Mouse (Mus musculus): ENCODE data around the gene Eaf2. TPM values are rescaled to one million over a fixed set of nuclear protein-coding genes. Genes with fewer than 3 reads are reported as not detected.

Eaf2 gene
- polyA plus RNA-seq, 1 experiment from 2014 or later = 1.8 TPM

GRCm38 (mm10) chr16:36798334-36798733 lies 76.5 kb downstream of the Eaf2 start:
- no peaks in the 10 kb centered on the region for H3K27me3 ChIP-seq
- no peak for ATAC-seq (ENCODE audit: insufficient number of reproducible peaks, insufficient read depth, low FRiP score, low TSS enrichment)
- WGBS = 69% methylated on average over 2 of the region's 2 CpGs
- H3K9ac ChIP-seq = no peak overlapping the region
- H3K9me3 ChIP-seq = no peaks in the 10 kb centered on the region
- H3K4me3 ChIP-seq = no peak overlapping the region
- no peak overlapping the region for H3K27ac ChIP-seq
- H3K4me2 ChIP-seq (replicated peaks) = no peak overlapping the region
- H3K4me1 ChIP-seq = no peaks in the 10 kb centered on the region
- no peaks in the 10 kb centered on the region for H3K36me3 ChIP-seq

- no peak overlapping the region for H3K27ac ChIP-seq
- H3K4me3 ChIP-seq = no peak overlapping the region
- H3K9ac ChIP-seq = no peak overlapping the region
- no peaks in the 10 kb centered on the region for H3K27me3 ChIP-seq
- no peaks in the 10 kb centered on the region for H3K9me3 ChIP-seq
- no peaks in the 10 kb centered on the region for H3K4me1 ChIP-seq
- H3K36me3 ChIP-seq = no peaks in the 10 kb centered on the region
- no peak for ATAC-seq (ENCODE audit: insufficient number of reproducible peaks, insufficient read depth, low FRiP score, low TSS enrichment)
- H3K4me2 ChIP-seq (replicated peaks) = no peak overlapping the region
- WGBS = 65% methylated on average over 2 of the region's 2 CpGs
Observed at GRCm38 (mm10) chr16:36794976-36795375, 79.8 kb downstream of the Eaf2 start.

GRCm38 (mm10) chr16:36790166-36790565 lies 84.6 kb downstream of the Eaf2 start:
- no peak overlapping the region for H3K27ac ChIP-seq
- no peak for ATAC-seq (ENCODE audit: insufficient number of reproducible peaks, insufficient read depth, low FRiP score, low TSS enrichment)
- H3K27me3 ChIP-seq = no peaks in the 10 kb centered on the region

GRCm38 (mm10) chr16:36786466-36786865 lies 88.3 kb downstream of the Eaf2 start:
- no peak overlapping the region for H3K4me3 ChIP-seq
- no peak overlapping the region for H3K9ac ChIP-seq
- no peaks in the 10 kb centered on the region for H3K9me3 ChIP-seq
- WGBS = 84% methylated on average over 7 of the region's 7 CpGs
- no peak overlapping the region for H3K4me2 ChIP-seq (replicated peaks)
- H3K36me3 ChIP-seq = no peaks in the 10 kb centered on the region
- no peaks in the 10 kb centered on the region for H3K4me1 ChIP-seq
- H3K27ac ChIP-seq = no peak overlapping the region
- no peak for ATAC-seq (ENCODE audit: insufficient number of reproducible peaks, insufficient read depth, low FRiP score, low TSS enrichment)
- H3K27me3 ChIP-seq = no peaks in the 10 kb centered on the region

More at GRCm38 (mm10) chr16:36790166-36790565, 84.6 kb downstream of the Eaf2 start:
- H3K9me3 ChIP-seq = no peaks in the 10 kb centered on the region
- H3K9ac ChIP-seq = no peak overlapping the region
- no peaks in the 10 kb centered on the region for H3K36me3 ChIP-seq
- WGBS = 72% methylated on average over 4 of the region's 4 CpGs
- no peak overlapping the region for H3K4me2 ChIP-seq (replicated peaks)
- no peak overlapping the region for H3K4me3 ChIP-seq
- no peaks in the 10 kb centered on the region for H3K4me1 ChIP-seq

GRCm38 (mm10) chr16:36784594-36785313 lies 90.0 kb downstream of the Eaf2 start, which contains the start of gene Slc15a2:
Gene Slc15a2, minus strand, starts transcription at chr16:36784962.
- Histone ChIP-seq H3K9ac (no peak within 1 kb of the TSS), H3K9me3 (no peaks in the 10 kb centered on the region), H3K4me2 (replicated peaks) (no peak within 1 kb of the TSS; the same call in 1 of the 2 replicates), H3K27ac (no peak within 1 kb of the TSS), H3K27me3 (no peaks in the 10 kb centered on the region), H3K4me3 (no peak within 1 kb of the TSS), H3K4me1 (no peaks in the 10 kb centered on the region), H3K36me3 (no peaks in the 10 kb centered on the region)
- WGBS = 66% methylated on average over 10 of the region's 10 CpGs
- no peak for ATAC-seq (ENCODE audit: insufficient number of reproducible peaks, insufficient read depth, low FRiP score, low TSS enrichment)

GRCm38 (mm10) chr16:36784146-36784545 lies 90.7 kb downstream of the Eaf2 start:
- H3K4me3 ChIP-seq = no peak overlapping the region
- H3K4me2 ChIP-seq (replicated peaks) = no peak overlapping the region; the same call in 1 of the 2 replicates
- H3K27ac ChIP-seq = no peak overlapping the region
- no peaks in the 10 kb centered on the region for H3K9me3 ChIP-seq
- no peaks in the 10 kb centered on the region for H3K27me3 ChIP-seq
- 81% methylated on average over 2 of the region's 2 CpGs for WGBS
- ATAC-seq (ENCODE audit: insufficient number of reproducible peaks, insufficient read depth, low FRiP score, low TSS enrichment) = no peak
- no peaks in the 10 kb centered on the region for H3K36me3 ChIP-seq
- H3K4me1 ChIP-seq = no peaks in the 10 kb centered on the region
- H3K9ac ChIP-seq = no peak overlapping the region

GRCm38 (mm10) chr16:36775658-36776057 lies 99.1 kb downstream of the Eaf2 start:
- Histone ChIP-seq H3K4me1 (no peaks in the 10 kb centered on the region), H3K9ac (no peak overlapping the region), H3K27me3 (no peaks in the 10 kb centered on the region), H3K9me3 (no peaks in the 10 kb centered on the region), H3K4me3 (no peak overlapping the region), H3K4me2 (replicated peaks) (no peak overlapping the region), H3K36me3 (no peaks in the 10 kb centered on the region), H3K27ac (no peak overlapping the region)
- WGBS = 88% methylated on average over 6 of the region's 6 CpGs
- no peak for ATAC-seq (ENCODE audit: insufficient number of reproducible peaks, insufficient read depth, low FRiP score, low TSS enrichment)

GRCm38 (mm10) chr16:36772996-36773395 lies 101.8 kb downstream of the Eaf2 start:
- Histone ChIP-seq H3K27me3 (no peaks in the 10 kb centered on the region), H3K27ac (no peak overlapping the region), H3K9ac (no peak overlapping the region), H3K9me3 (no peaks in the 10 kb centered on the region), H3K4me3 (no peak overlapping the region), H3K4me2 (replicated peaks) (no peak overlapping the region), H3K4me1 (no peaks in the 10 kb centered on the region), H3K36me3 (no peaks in the 10 kb centered on the region)
- WGBS = 92% methylated on average over 5 of the region's 5 CpGs
- no peak for ATAC-seq (ENCODE audit: insufficient number of reproducible peaks, insufficient read depth, low FRiP score, low TSS enrichment)

GRCm38 (mm10) chr16:36771703-36772102 lies 103.1 kb downstream of the Eaf2 start:
- Histone ChIP-seq H3K4me2 (replicated peaks) (no peak overlapping the region), H3K27me3 (no peaks in the 10 kb centered on the region), H3K9me3 (no peaks in the 10 kb centered on the region), H3K4me1 (no peaks in the 10 kb centered on the region), H3K4me3 (no peak overlapping the region), H3K9ac (no peak overlapping the region), H3K27ac (no peak overlapping the region), H3K36me3 (no peaks in the 10 kb centered on the region)
- WGBS = 91% methylated on average over 3 of the region's 3 CpGs
- no peak for ATAC-seq (ENCODE audit: insufficient number of reproducible peaks, insufficient read depth, low FRiP score, low TSS enrichment)

GRCm38 (mm10) chr16:36771244-36771643 lies 103.6 kb downstream of the Eaf2 start:
- H3K4me2 ChIP-seq (replicated peaks) = no peak overlapping the region
- H3K27me3 ChIP-seq = no peaks in the 10 kb centered on the region
- H3K9me3 ChIP-seq = no peaks in the 10 kb centered on the region
- H3K36me3 ChIP-seq = no peaks in the 10 kb centered on the region
- H3K9ac ChIP-seq = no peak overlapping the region
- no peak overlapping the region for H3K4me3 ChIP-seq
- 64% methylated on average over 2 of the region's 2 CpGs for WGBS
- no peaks in the 10 kb centered on the region for H3K4me1 ChIP-seq
- no peak overlapping the region for H3K27ac ChIP-seq
- ATAC-seq (ENCODE audit: insufficient number of reproducible peaks, insufficient read depth, low FRiP score, low TSS enrichment) = no peak

- no peaks in the 10 kb centered on the region for H3K4me1 ChIP-seq
- WGBS = 50% methylated on average over 4 of the region's 4 CpGs
- no peak overlapping the region for H3K4me2 ChIP-seq (replicated peaks)
- H3K27ac ChIP-seq = no peak overlapping the region
- no peak overlapping the region for H3K4me3 ChIP-seq
- H3K36me3 ChIP-seq = no peaks in the 10 kb centered on the region
- H3K9ac ChIP-seq = no peak overlapping the region
- ATAC-seq (ENCODE audit: insufficient number of reproducible peaks, insufficient read depth, low FRiP score, low TSS enrichment) = no peak
- H3K27me3 ChIP-seq = no peaks in the 10 kb centered on the region
- no peaks in the 10 kb centered on the region for H3K9me3 ChIP-seq
Observed at GRCm38 (mm10) chr16:36770830-36771229, 104.0 kb downstream of the Eaf2 start.

- Histone ChIP-seq H3K4me2 (replicated peaks) (no peak overlapping the region), H3K4me1 (no peaks in the 10 kb centered on the region), H3K27ac (no peak overlapping the region), H3K27me3 (no peaks in the 10 kb centered on the region), H3K36me3 (no peaks in the 10 kb centered on the region), H3K4me3 (no peak overlapping the region), H3K9ac (no peak overlapping the region), H3K9me3 (no peaks in the 10 kb centered on the region)
- WGBS = 68% methylated on average over 10 of the region's 13 CpGs
- no peak for ATAC-seq (ENCODE audit: insufficient number of reproducible peaks, insufficient read depth, low FRiP score, low TSS enrichment)
Observed at GRCm38 (mm10) chr16:36770191-36770771, 104.5 kb downstream of the Eaf2 start.

Measured in embryonic facial prominence, embryonic 12.5 days (tissue).